Mouse (Mus musculus): ENCODE measurements around the gene Wdr93.

- TF ChIP-seq POLR2A (IDR thresholded peaks at IDR 0.05; ENCODE audit: borderline replicate concordance, control insufficient read depth, low read depth, low read length) (no peak), CTCF (IDR thresholded peaks at IDR 0.05; ENCODE audit: control insufficient read depth, insufficient read depth, low read length) (no peak)
Measured at GRCm38 (mm10) chr7:79702755-79703154, 40.2 kb upstream of the Wdr93 start.

Data from bone marrow, adult 2 months (tissue).